Mouse (Mus musculus) kidney, adult 9 months (tissue): ENCODE measurements around the gene Mylk.

Source experiments
- DNase-seq: peaks from one replicate; pipeline ENCODE4 v3.0.0; 2022

Gene Mylk

GRCm38 (mm10) chr16:34952254-34952653 is 207.2 kb downstream of the Mylk start:
- DNase-seq: peak; percentile 65

- no peak for DNase-seq
Observed at GRCm38 (mm10) chr16:34952798-34953197, 207.8 kb downstream of the Mylk start.

- no peak for DNase-seq
Observed at GRCm38 (mm10) chr16:34953501-34953900, 208.5 kb downstream of the Mylk start.

- DNase-seq: no peak
Observed at GRCm38 (mm10) chr16:34957487-34958230, 212.6 kb downstream of the Mylk start.

GRCm38 (mm10) chr16:34958667-34959066 is 213.7 kb downstream of the Mylk start:
- peak; percentile 79 for DNase-seq

GRCm38 (mm10) chr16:34959261-34959660 is 214.3 kb downstream of the Mylk start:
- DNase-seq: no peak

GRCm38 (mm10) chr16:34960243-34960642 is 215.2 kb downstream of the Mylk start:
- DNase-seq: no peak

GRCm38 (mm10) chr16:34960866-34961582 is 216.0 kb downstream of the Mylk start:
- no peak for DNase-seq

- no peak for DNase-seq
Observed at GRCm38 (mm10) chr16:34962322-34962721, 217.3 kb downstream of the Mylk start.

GRCm38 (mm10) chr16:34963008-34963407 is 218.0 kb downstream of the Mylk start:
- DNase-seq: no peak

GRCm38 (mm10) chr16:34966620-34967081 is 221.6 kb downstream of the Mylk start:
- DNase-seq: no peak

GRCm38 (mm10) chr16:34967120-34967800 is 222.2 kb downstream of the Mylk start:
- peak; percentile 81 for DNase-seq

- DNase-seq: no peak
Observed at GRCm38 (mm10) chr16:34968181-34968580, 223.2 kb downstream of the Mylk start.

GRCm38 (mm10) chr16:34972471-34972870 is 227.5 kb downstream of the Mylk start:
- peak; percentile 53 for DNase-seq

- no peak for DNase-seq
Observed at GRCm38 (mm10) chr16:34975544-34975943, 230.5 kb downstream of the Mylk start.

- DNase-seq: peak; percentile 43
Observed at GRCm38 (mm10) chr16:34976630-34977029, 231.6 kb downstream of the Mylk start.

GRCm38 (mm10) chr16:34978018-34978417 is 233.0 kb downstream of the Mylk start:
- DNase-seq: peak; percentile 52

- no peak for DNase-seq
Observed at GRCm38 (mm10) chr16:34981009-34981408, 236.0 kb downstream of the Mylk start.

GRCm38 (mm10) chr16:34984203-34985030 is 239.4 kb downstream of the Mylk start:
- no peak for DNase-seq

GRCm38 (mm10) chr16:34985031-34985346 is 240.0 kb downstream of the Mylk start:
- DNase-seq: no peak

- DNase-seq: no peak
Observed at GRCm38 (mm10) chr16:34986211-34986825, 241.3 kb downstream of the Mylk start.

GRCm38 (mm10) chr16:34991365-34991764 is 246.4 kb downstream of the Mylk start:
- no peak for DNase-seq
